Mouse (Mus musculus): Measurements from ENCODE around the gene Lrrc74b. TPM values are rescaled to one million over a fixed set of nuclear protein-coding genes. Genes with fewer than 3 reads are reported as not detected.

The Lrrc74b gene
- polyA plus RNA-seq, 1 experiment from 2014 or later: 0.03 TPM

DNA sequence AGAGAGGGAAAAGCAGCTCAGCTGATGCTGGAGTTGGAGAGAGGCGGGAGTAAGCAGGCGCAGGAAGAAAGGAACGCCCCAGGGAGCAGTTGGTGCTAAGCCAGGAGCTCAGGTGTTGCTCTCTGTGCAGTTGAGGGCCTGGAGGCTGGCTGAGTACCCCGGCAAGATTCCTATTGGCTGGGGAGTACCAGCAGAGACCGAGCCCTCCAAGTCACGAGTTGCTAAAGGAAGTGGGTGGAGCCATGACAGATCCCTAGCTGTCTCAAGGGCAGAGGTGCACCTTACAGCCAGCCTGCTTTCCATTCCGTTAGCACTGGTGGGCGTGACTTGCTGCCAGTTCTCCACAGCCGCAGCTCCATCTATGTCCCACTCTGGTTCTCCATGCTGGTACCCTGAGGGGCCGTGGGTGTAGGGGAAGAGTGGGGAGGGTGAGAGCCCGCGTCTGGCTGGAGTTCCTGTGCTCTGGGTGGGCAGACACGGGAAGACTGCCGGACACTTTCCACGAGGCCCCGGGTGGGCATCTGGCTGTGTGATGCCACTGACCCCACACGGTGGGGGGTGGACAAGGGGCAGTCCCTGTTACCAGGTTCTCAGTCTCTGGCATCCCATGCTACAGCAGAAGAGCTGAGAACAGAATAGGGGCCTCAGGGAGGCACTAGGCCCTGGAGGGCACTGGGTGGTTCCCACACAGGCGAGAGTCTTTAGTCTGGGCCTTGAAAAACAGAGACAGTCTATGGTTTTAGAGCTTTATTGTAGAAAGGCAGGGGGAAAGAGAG, 6.9 kb downstream of the Lrrc74b start:
- in situ Hi-C loops (cut with MboI; ENCODE audit: low pct_unique_long_range_greater_than_20kb): no loop called here
- POLR2A ChIA-PET: no interaction called here
- H3K27me3 ChIP-seq: no peaks in the 10 kb centered on the region
- ATAC-seq: no peak
- TF ChIP-seq CTCF (IDR thresholded peaks at IDR 0.05): no peak
- CTCF ChIA-PET: interaction anchor here (1.3 kb wide), 1 partner anchor 71 kb away, joined by 3 read pairs; no protein-coding TSS in a partner anchor
- no peak for DNase-seq (ENCODE audit: low read depth, low spot score)

DNA sequence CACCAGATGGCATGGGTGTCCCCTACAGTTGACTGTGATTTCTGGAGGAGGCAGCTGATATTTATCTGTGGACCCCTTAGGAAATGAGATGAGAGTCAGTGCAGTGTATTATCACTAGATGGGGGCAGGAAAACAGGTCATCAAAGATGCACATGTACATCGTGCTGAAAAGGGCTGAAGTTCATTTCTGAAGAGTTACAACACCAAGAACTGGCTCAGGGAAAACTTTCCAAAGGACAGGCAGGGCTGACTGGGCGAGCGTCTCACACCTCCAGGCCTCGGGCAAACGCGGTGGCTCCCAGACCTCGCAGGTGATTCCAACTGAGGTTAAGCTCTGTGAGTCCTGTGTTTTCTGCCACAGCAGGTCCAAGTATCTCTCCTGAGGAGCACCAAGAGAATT, 8.2 kb downstream of the Lrrc74b start:
- in situ Hi-C loops (cut with MboI; ENCODE audit: low pct_unique_long_range_greater_than_20kb): no loop called here
- H3K27me3 ChIP-seq: no peaks in the 10 kb centered on the region
- CTCF ChIA-PET: interaction anchor here (1.5 kb wide), 1 partner anchor 17 kb away, joined by 3 read pairs; no protein-coding TSS in a partner anchor
- DNase-seq (ENCODE audit: low read depth, low spot score) (no peak), ATAC-seq (no peak)
- no peak for TF ChIP-seq CTCF (IDR thresholded peaks at IDR 0.05)
- POLR2A ChIA-PET: no interaction called here

DNA sequence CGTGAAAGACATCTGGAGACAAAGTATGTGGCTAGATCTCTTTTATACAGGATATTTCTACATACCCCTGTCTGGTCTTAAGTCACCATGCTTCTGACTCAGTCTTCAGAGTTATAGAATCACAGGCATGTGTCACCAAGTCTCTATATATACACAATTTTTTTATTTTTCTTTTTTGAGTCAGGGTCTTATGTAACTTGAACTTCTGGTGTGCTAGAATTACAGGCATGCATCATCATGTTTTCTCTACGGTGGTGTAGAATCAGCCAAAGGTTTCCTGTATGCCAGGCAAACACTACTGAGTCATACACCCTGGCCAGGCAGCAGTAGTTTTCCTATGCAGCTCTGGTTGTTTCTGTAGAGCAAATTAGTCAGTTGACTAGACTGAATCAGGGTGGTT, 18.4 kb downstream of the Lrrc74b start:
- POLR2A ChIA-PET: no interaction called here
- in situ Hi-C loops (cut with MboI; ENCODE audit: low pct_unique_long_range_greater_than_20kb): no loop called here
- DNase-seq (ENCODE audit: low read depth, low spot score) (no peak), ATAC-seq (no peak)
- CTCF ChIA-PET: no interaction called here
- TF ChIP-seq CTCF (IDR thresholded peaks at IDR 0.05): no peak
- peaks cover 3% of the 10 kb centered on the region for H3K27me3 ChIP-seq

DNA sequence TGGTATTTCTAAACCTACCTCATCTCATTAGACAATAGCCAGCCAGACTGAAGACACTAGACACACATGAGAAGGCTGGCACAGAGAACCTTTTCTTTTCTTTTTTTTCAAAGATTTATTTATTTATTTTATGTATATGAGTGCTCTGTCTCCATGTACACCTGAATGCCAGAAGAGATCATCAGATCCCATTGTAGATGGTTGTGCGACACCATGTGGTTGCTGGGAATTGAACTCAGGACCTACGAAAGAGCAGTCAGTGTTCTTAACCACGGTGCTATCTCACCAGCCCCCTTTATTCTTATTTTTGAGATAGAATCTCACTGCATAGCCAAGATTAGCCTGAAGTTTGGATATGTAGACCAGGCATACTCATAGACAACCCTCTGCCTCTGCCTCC, 24.5 kb downstream of the Lrrc74b start:
- DNase-seq (ENCODE audit: low read depth, low spot score) (no peak), ATAC-seq (no peak)
- peaks cover 3% of the 10 kb centered on the region for H3K27me3 ChIP-seq
- ChIA-PET POLR2A (no interaction called here), CTCF (interaction anchor here (0.9 to 1.4 kb wide), 3 partner anchors 15 to 61 kb away, joined by 3 read pairs; no protein-coding TSS in a partner anchor)
- no peak for TF ChIP-seq CTCF (IDR thresholded peaks at IDR 0.05)
- in situ Hi-C loops (cut with MboI; ENCODE audit: low pct_unique_long_range_greater_than_20kb): no loop called here

DNA sequence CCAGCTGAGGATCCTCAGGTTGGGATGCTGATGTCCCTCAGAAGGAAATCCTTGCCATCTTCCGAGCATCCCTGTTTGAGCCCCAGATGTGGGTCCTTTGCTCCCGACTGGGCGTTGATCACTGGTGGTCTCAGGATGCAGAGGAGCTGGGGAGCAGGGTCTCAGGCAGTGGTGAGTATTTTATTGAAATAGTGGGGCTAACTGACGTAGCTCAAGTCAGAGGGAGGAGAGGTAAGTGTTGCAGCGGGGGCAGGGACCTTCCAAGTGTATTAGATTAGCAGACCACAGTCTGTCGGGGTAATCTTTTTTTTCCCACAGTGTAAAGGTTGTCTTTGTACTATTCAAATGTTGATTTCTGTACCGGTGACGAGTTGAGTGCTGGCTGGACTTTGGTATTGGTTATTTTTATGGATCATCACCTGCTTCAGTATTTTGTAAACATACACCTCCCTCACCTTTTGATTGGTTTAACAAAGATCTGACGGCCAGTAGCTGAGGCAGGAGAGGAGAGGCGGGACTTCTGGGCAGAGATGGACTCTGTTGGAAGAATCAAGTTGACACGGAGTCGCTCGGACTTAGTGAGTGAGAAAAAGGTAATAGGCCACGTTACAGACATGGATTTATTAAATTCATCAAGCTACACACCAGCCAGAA, 28.2 kb downstream of the Lrrc74b start:
- ChIA-PET POLR2A (no interaction called here), CTCF (interaction anchor here (2.1 kb wide), 1 partner anchor 130 kb away, joined by 4 read pairs; no protein-coding TSS in a partner anchor)
- TF ChIP-seq CTCF (IDR thresholded peaks at IDR 0.05): no peak
- DNase-seq (ENCODE audit: low read depth, low spot score) (no peak), ATAC-seq (no peak)
- no peaks in the 10 kb centered on the region for H3K27me3 ChIP-seq
- in situ Hi-C loops (cut with MboI; ENCODE audit: low pct_unique_long_range_greater_than_20kb): loop anchor here (5.0 kb wide), 2 partner anchors 81 to 131 kb away; partner anchors contain the start of gene Crkl

DNA sequence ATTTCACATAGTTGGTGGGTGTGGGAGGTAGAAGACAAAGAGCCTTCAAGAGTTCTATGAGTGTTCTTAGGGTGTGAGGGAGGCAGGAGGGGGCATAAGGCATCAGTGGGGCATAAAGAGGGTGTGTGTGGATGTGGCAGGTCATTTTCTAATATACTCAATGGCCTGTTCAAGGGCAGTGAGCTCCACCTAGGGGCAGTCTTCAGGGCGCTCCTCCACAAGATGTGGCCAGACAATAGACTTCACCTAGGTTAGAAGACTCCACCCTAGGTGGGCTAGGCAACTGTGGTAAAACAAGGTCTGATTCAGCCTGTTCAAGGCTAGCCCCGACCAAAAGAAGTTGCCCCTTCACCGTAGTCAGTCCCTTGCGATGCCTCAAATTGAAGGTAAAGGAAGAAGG, 28.8 kb downstream of the Lrrc74b start:
- H3K27me3 ChIP-seq: no peaks in the 10 kb centered on the region
- POLR2A ChIA-PET: no interaction called here
- DNase-seq (ENCODE audit: low read depth, low spot score) (no peak), ATAC-seq (no peak)
- CTCF ChIA-PET: interaction anchor here (2.1 kb wide), 1 partner anchor 129 kb away, joined by 4 read pairs; no protein-coding TSS in a partner anchor
- TF ChIP-seq CTCF (IDR thresholded peaks at IDR 0.05): no peak
- in situ Hi-C loops (cut with MboI; ENCODE audit: low pct_unique_long_range_greater_than_20kb): loop anchor here (5.0 kb wide), 2 partner anchors 80 to 130 kb away; partner anchors contain the start of gene Crkl

DNA sequence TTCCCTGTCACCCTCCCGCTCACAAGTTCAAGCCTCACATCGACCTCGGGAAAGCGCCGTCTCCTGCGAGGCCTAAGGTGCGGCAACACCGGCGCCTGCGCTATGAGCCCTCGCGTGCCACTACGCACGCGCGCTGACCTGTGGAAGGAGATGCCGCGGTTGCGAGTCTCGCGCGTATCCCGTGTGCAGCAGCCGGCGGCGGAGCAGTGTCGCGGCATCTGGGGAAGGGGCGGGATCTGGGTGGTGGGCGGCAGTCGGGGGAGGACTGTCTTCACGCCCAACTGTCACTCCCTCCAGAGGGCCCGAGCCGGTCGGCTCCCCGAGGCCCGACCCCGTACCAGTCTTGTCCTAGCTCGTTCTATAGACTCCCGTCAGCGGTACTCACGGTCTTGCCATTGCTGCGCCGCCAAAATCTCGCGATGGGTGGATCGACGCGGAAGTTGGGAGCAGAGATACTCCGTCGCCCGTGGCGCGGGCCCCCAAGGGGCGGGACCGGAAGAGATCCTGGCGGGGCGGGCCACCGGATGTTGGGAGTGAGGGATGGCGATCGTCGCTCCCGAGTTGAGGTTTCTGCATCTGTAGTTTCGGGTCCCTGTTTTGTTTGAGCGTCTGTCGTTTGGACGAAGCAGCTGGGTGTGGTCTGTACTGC, 30.3 kb downstream of the Lrrc74b start, which contains the start of gene Thap7:
Gene Thap7 (minus strand): TSS at position 497 of the 649 bp plus-strand sequence.
- CTCF ChIA-PET: interaction anchor here (2.2 to 3.3 kb wide), 2 partner anchors 13 to 58 kb away, joined by 10 to 11 read pairs; no protein-coding TSS in a partner anchor
- POLR2A ChIA-PET: interaction anchor here (1.4 to 2.6 kb wide), 4 partner anchors 10 to 125 kb away, joined by 3 to 10 read pairs (median 8); partner anchors contain the start of genes Lztr1, Pi4ka and Snap29
- DNase-seq (ENCODE audit: low read depth, low spot score): peak; percentile 78
- TF ChIP-seq CTCF (IDR thresholded peaks at IDR 0.05): no peak
- in situ Hi-C loops (cut with MboI; ENCODE audit: low pct_unique_long_range_greater_than_20kb): loop anchor here (5.0 kb wide), 2 partner anchors 78 to 128 kb away; partner anchors contain the start of gene Crkl
- ATAC-seq: peak; percentile 91
- H3K27me3 ChIP-seq: no peaks in the 10 kb centered on the region

DNA sequence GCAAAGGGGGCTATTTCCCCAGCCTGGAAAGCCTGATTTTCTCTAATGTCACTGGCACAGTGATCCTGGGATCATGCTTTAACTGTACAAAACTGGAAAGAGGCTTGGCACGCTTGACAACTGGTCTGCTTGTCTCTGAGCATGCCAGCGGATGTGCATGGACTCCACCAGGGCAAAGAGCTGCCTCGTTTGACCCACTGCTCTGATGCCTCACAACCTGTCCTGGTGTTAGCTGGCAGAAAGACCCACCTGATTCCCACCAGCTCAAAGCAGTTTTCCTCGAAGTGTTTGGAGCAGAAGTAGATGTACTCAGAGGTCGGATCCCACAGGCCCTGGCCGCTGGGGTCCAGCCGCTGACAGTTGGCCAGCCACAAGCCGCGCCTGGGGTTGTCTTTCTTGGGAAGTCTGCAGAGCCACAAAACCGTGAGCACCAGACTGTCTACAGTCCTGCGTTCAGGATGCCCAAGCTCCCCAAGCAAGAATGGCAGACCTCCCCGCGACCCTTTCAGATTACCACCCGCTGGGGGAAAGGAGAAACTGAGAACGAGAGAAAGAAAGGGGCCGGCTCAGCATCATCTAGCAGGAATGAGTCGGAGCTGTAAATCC, 31.0 kb downstream of the Lrrc74b start:
- TF ChIP-seq CTCF (IDR thresholded peaks at IDR 0.05): no peak
- CTCF ChIA-PET: interaction anchor here (1.6 to 3.3 kb wide), 3 partner anchors 12 to 57 kb away, joined by 3 to 11 read pairs (median 10); no protein-coding TSS in a partner anchor
- in situ Hi-C loops (cut with MboI; ENCODE audit: low pct_unique_long_range_greater_than_20kb): loop anchor here (5.0 kb wide), 2 partner anchors 78 to 128 kb away; partner anchors contain the start of gene Crkl
- POLR2A ChIA-PET: interaction anchor here (1.4 to 2.6 kb wide), 4 partner anchors 10 to 125 kb away, joined by 3 to 10 read pairs (median 8); partner anchors contain the start of genes Lztr1, Pi4ka and Snap29
- DNase-seq (ENCODE audit: low read depth, low spot score) (no peak), ATAC-seq (no peak)
- no peaks in the 10 kb centered on the region for H3K27me3 ChIP-seq

DNA sequence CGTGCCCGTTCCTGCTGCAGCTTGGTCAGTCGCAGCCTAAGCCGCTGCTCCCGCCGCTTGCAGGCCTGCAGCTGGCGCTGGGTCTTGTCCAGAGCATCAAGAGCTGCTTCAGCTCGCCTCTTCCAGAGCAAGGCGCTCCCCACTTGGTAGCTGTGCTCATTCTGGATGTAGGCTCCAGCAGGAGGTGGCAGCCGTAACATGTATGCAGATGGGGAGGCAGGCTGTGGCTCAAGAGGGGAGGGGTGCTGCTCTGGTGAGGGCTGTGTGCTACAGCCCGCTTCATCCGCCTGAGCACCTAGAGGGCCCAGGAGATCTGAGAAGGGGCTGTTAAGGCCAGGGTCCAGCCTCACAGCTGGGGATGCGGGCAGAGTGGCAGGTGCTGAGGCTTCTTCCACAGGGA, 32.8 kb downstream of the Lrrc74b start:
- in situ Hi-C loops (cut with MboI; ENCODE audit: low pct_unique_long_range_greater_than_20kb): no loop called here
- TF ChIP-seq CTCF (IDR thresholded peaks at IDR 0.05): no peak
- DNase-seq (ENCODE audit: low read depth, low spot score) (no peak), ATAC-seq (no peak)
- CTCF ChIA-PET: interaction anchor here (1.6 to 3.3 kb wide), 3 partner anchors 10 to 32 kb away, joined by 3 to 11 read pairs (median 5); no protein-coding TSS in a partner anchor
- no peaks in the 10 kb centered on the region for H3K27me3 ChIP-seq
- POLR2A ChIA-PET: interaction anchor here (1.3 to 2.6 kb wide), 2 partner anchors 10 to 54 kb away, joined by 6 to 8 read pairs; no protein-coding TSS in a partner anchor
